ENCODE assay signal across 8 mouse cellular contexts in genomic region chr10:79925785-79926490, GRCm38 (mm10). TPM values are rescaled to one million over a fixed set of nuclear protein-coding genes. Genes with fewer than 3 reads are reported as not detected.
DNase-seq lines count a peak whose midpoint lies in the region; ATAC-seq and TF ChIP-seq lines count a peak whose summit lies in the region.

No protein-coding gene starts in this region.

- peaks cover 40% of the 10 kb centered on the region for H3K79me2 ChIP-seq in macrophage (ENCODE audit: inconsistent target)

- H3K36me3 ChIP-seq in kidney, embryonic 15.5 days, result peaks cover 6% of the 10 kb centered on the region
- H3K36me3 ChIP-seq in G1E (replicated peaks) (peaks cover 19% of the 10 kb centered on the region), macrophage (ENCODE audit: inconsistent target) (no peaks in the 10 kb centered on the region)
- H3K36me3 ChIP-seq in forebrain, embryonic 16.5 days (ENCODE audit: control insufficient read depth, insufficient read depth), result no peaks in the 10 kb centered on the region

- H3K4me3 ChIP-seq in kidney, embryonic 15.5 days (replicated peaks), result peak overlapping the region; percentile 100
- peak overlapping the region; percentile 95 for H3K4me3 ChIP-seq in G1E (ENCODE audit: low read depth, low read length)
- peak overlapping the region; percentile 97 for H3K4me3 ChIP-seq in forebrain, embryonic 16.5 days (replicated peaks; ENCODE audit: low read length)
- peak overlapping the region; percentile 82 for H3K4me3 ChIP-seq in macrophage (ENCODE audit: inconsistent target)

- DNase-seq in kidney, postnatal 25 days, result no peak
- no peak for DNase-seq in G1E (ENCODE audit: low spot score)
- peak; percentile 41 for DNase-seq in yolk sac, embryonic 10.5 days (ENCODE audit: low spot score)
- no peak for DNase-seq in urinary bladder, postnatal 4 days (ENCODE audit: low spot score in 2 of 2)

- peaks cover 27% of the 10 kb centered on the region for H3K27me3 ChIP-seq in kidney, embryonic 15.5 days
- no peaks in the 10 kb centered on the region; the same call in 1 of the 2 replicates for H3K27me3 ChIP-seq in G1E (ENCODE audit: insufficient read depth, low read length)
- peaks cover 25% of the 10 kb centered on the region for H3K27me3 ChIP-seq in forebrain, embryonic 16.5 days (replicated peaks; ENCODE audit: control insufficient read depth, insufficient read depth, low read length)

- no peaks in the 10 kb centered on the region for H3K9me3 ChIP-seq in kidney, embryonic 15.5 days (replicated peaks)
- peaks cover 9% of the 10 kb centered on the region for H3K9me3 ChIP-seq in G1E (replicated peaks)
- no peaks in the 10 kb centered on the region for H3K9me3 ChIP-seq in forebrain, embryonic 16.5 days (ENCODE audit: control insufficient read depth, low read length)

- peak overlapping the region; percentile 92 for H3K9ac ChIP-seq in kidney, embryonic 15.5 days
- peak overlapping the region; percentile 85 for H3K9ac ChIP-seq in forebrain, embryonic 16.5 days (replicated peaks; ENCODE audit: low read depth, low read length)

- peak overlapping the region; percentile 98 for H3K27ac ChIP-seq in kidney, embryonic 15.5 days
- H3K27ac ChIP-seq in forebrain, embryonic 16.5 days (ENCODE audit: low read length), result peak overlapping the region; percentile 81; the same call in 1 of the 2 replicates
- peak overlapping the region; percentile 91 for H3K27ac ChIP-seq in macrophage

- H3K4me2 ChIP-seq in kidney, embryonic 15.5 days, result peak overlapping the region; percentile 90
- H3K4me2 ChIP-seq in forebrain, embryonic 16.5 days (ENCODE audit: low read length), result peak overlapping the region; percentile 89

- peaks cover 61% of the 10 kb centered on the region for H3K4me1 ChIP-seq in kidney, embryonic 15.5 days
- peaks cover 47% of the 10 kb centered on the region for H3K4me1 ChIP-seq in G1E (ENCODE audit: insufficient read depth, low read depth, low read length)
- H3K4me1 ChIP-seq in forebrain, embryonic 16.5 days (replicated peaks; ENCODE audit: control insufficient read depth, insufficient read depth, low read length), result peaks cover 31% of the 10 kb centered on the region

- no peak for TF ChIP-seq CTCF in G1E (IDR thresholded peaks at IDR 0.05; ENCODE audit: low read depth, low read length)

- WGBS in kidney, embryonic 15.5 days, result 6% methylated on average over 15 of the region's 15 CpGs
- WGBS in forebrain, embryonic 16.5 days, result 8% methylated on average over 15 of the region's 15 CpGs
- 12% methylated on average over 11 of the region's 15 CpGs for WGBS in macrophage (ENCODE audit: missing documents)

- no peak for ATAC-seq in kidney, embryonic 15.5 days (replicated peaks; ENCODE audit: low FRiP score)
- no peak for ATAC-seq in G1E (ENCODE audit: extremely low read depth, insufficient number of reproducible peaks, low FRiP score, poor library complexity, severe bottlenecking)
- no peak; the same call in 1 of the 2 replicates for ATAC-seq in forebrain, embryonic 16.5 days
- no peak for ATAC-seq in monocyte, adult 5-6 weeks (replicated peaks; ENCODE audit: insufficient number of reproducible peaks, low FRiP score, low TSS enrichment, poor library complexity, severe bottlenecking)

RNA-seq across cellular contexts. Expression of gene Arid3a, which starts 0.9 kb away (rescaled TPM):
- polyA plus RNA-seq in kidney, embryonic 15.5 days (2015; fragmentation: Nextera tagmentation; extraction: Ambion mirVana), result 7.3 and 7.4 TPM in 2 replicates
- total RNA-seq in G1E (2014; fragmentation: Nextera tagmentation) (35.4 and 41.3 TPM in 2 replicates), G1E (2017) (32.8 and 35.1 TPM in 2 replicates)
- polyA plus RNA-seq in G1E (2012) (164 and 202 TPM in 2 replicates), macrophage (2018) (13.8 to 37.4 TPM (median 29.1 TPM) in 3 replicates)
- 2.4 and 3.5 TPM in 2 replicates for polyA plus RNA-seq in forebrain, embryonic 16.5 days (2015; fragmentation: Nextera tagmentation; extraction: Ambion mirVana)
- 10 to 100 TPM; 12.0 to 74.5 (median 35.1) TPM for total RNA-seq in macrophage (2018; cell fraction: chromatin; rRNA removed)
- total RNA-seq in macrophage (2018; cell fraction: cytosol; rRNA removed), result 10 to 100 TPM; 11.0 to 54.3 (median 34.8) TPM
- 10 to 100 TPM; 15.3 to 77.8 (median 34.3) TPM for total RNA-seq in macrophage (2018; cell fraction: nucleus; rRNA removed)
- total RNA-seq in monocyte, adult 5-6 weeks (2017), result 35.3 to 38.9 TPM (median 36.8 TPM) in 3 replicates

RNA-seq across cellular contexts. Expression of gene R3hdm4, which starts 4.9 kb away (rescaled TPM):
- 142 and 155 TPM in 2 replicates for polyA plus RNA-seq in kidney, embryonic 15.5 days (2015; fragmentation: Nextera tagmentation; extraction: Ambion mirVana)
- 118 and 134 TPM in 2 replicates for total RNA-seq in G1E (2014; fragmentation: Nextera tagmentation)
- total RNA-seq in G1E (2017), result 35.0 and 35.8 TPM in 2 replicates
- polyA plus RNA-seq in G1E (2012), result 185 and 203 TPM in 2 replicates
- polyA plus RNA-seq in forebrain, embryonic 16.5 days (2015; fragmentation: Nextera tagmentation; extraction: Ambion mirVana), result 289 and 309 TPM in 2 replicates
- 10 to 100 TPM; 11.2 to 75.4 (median 41.5) TPM for total RNA-seq in macrophage (2018; cell fraction: chromatin; rRNA removed)
- total RNA-seq in macrophage (2018; cell fraction: cytosol; rRNA removed), result 10 to 100 TPM; 42.1 to 70.3 (median 54.8) TPM
- 100 to 1,000 TPM in 1 of 26 experiments, 10 to 100 TPM in 25; 26.0 to 102 (median 57.5) TPM for total RNA-seq in macrophage (2018; cell fraction: nucleus; rRNA removed)
- polyA plus RNA-seq in macrophage (2018), result 41.6 to 61.5 TPM (median 54.4 TPM) in 3 replicates
- total RNA-seq in monocyte, adult 5-6 weeks (2017), result 23.4 to 53.8 TPM (median 35.4 TPM) in 3 replicates

RNA-seq across cellular contexts. Expression of gene Kiss1r, which starts 9.2 kb away (rescaled TPM):
- 0.71 and 1.2 TPM in 2 replicates for polyA plus RNA-seq in kidney, embryonic 15.5 days (2015; fragmentation: Nextera tagmentation; extraction: Ambion mirVana)
- total RNA-seq in G1E (2014; fragmentation: Nextera tagmentation) (0.30 and 0.39 TPM in 2 replicates), G1E (2017) (0.33 and 0.93 TPM in 2 replicates)
- polyA plus RNA-seq in G1E (2012) (0.33 and 0.56 TPM in 2 replicates), macrophage (2018) (0.27 to 0.89 TPM (median 0.30 TPM) in 3 replicates)
- 2.7 and 3.6 TPM in 2 replicates for polyA plus RNA-seq in forebrain, embryonic 16.5 days (2015; fragmentation: Nextera tagmentation; extraction: Ambion mirVana)
- 1 to 10 TPM in 18 of 26 experiments, under 1 TPM in 8; 0.40 to 4.9 (median 1.8) TPM for total RNA-seq in macrophage (2018; cell fraction: chromatin; rRNA removed)
- 1 to 10 TPM in 3 of 26 experiments, under 1 TPM in 23; 0.28 to 1.1 (median 0.59) TPM for total RNA-seq in macrophage (2018; cell fraction: cytosol; rRNA removed)
- 1 to 10 TPM in 20 of 26 experiments, under 1 TPM in 6; 0.36 to 5.2 (median 1.9) TPM for total RNA-seq in macrophage (2018; cell fraction: nucleus; rRNA removed)
- total RNA-seq in monocyte, adult 5-6 weeks (2017), result 0.39 TPM in 1 of 3 replicates, not detected in the others

RNA-seq across cellular contexts. Expression of gene Gm26602, which starts 15.3 kb away (rescaled TPM):
- 0.96 and 14.1 TPM in 2 replicates for polyA plus RNA-seq in kidney, embryonic 15.5 days (2015; fragmentation: Nextera tagmentation; extraction: Ambion mirVana)
- total RNA-seq in G1E (2014; fragmentation: Nextera tagmentation), result not detected in 2 replicates
- not detected in 2 replicates for total RNA-seq in G1E (2017)
- polyA plus RNA-seq in G1E (2012), result 0.41 and 1.0 TPM in 2 replicates
- polyA plus RNA-seq in forebrain, embryonic 16.5 days (2015; fragmentation: Nextera tagmentation; extraction: Ambion mirVana), result 17.7 and 36.3 TPM in 2 replicates
- not detected for total RNA-seq in macrophage (2018; cell fraction: chromatin; rRNA removed)
- not detected for total RNA-seq in macrophage (2018; cell fraction: cytosol; rRNA removed)
- not detected for total RNA-seq in macrophage (2018; cell fraction: nucleus; rRNA removed)
- 5.7 TPM in 1 of 3 replicates, not detected in the others for polyA plus RNA-seq in macrophage (2018)
- not detected in 3 replicates for total RNA-seq in monocyte, adult 5-6 weeks (2017)

RNA-seq across cellular contexts. Expression of gene Med16, which starts 17.2 kb away (rescaled TPM):
- polyA plus RNA-seq in kidney, embryonic 15.5 days (2015; fragmentation: Nextera tagmentation; extraction: Ambion mirVana), result 59.6 and 70.7 TPM in 2 replicates
- total RNA-seq in G1E (2014; fragmentation: Nextera tagmentation) (12.0 and 14.0 TPM in 2 replicates), G1E (2017) (10.4 and 12.2 TPM in 2 replicates)
- polyA plus RNA-seq in G1E (2012) (49.4 and 51.7 TPM in 2 replicates), macrophage (2018) (10.6 to 18.8 TPM (median 16.5 TPM) in 3 replicates)
- polyA plus RNA-seq in forebrain, embryonic 16.5 days (2015; fragmentation: Nextera tagmentation; extraction: Ambion mirVana), result 53.8 and 54.0 TPM in 2 replicates
- total RNA-seq in macrophage (2018; cell fraction: chromatin; rRNA removed), result 10 to 100 TPM in 22 of 26 experiments, 1 to 10 TPM in 4; 5.5 to 31.1 (median 17.1) TPM
- 10 to 100 TPM; 12.9 to 22.1 (median 16.4) TPM for total RNA-seq in macrophage (2018; cell fraction: cytosol; rRNA removed)
- 10 to 100 TPM in 24 of 26 experiments, 1 to 10 TPM in 2; 8.2 to 23.5 (median 14.9) TPM for total RNA-seq in macrophage (2018; cell fraction: nucleus; rRNA removed)
- total RNA-seq in monocyte, adult 5-6 weeks (2017), result 13.3 to 16.8 TPM (median 13.3 TPM) in 3 replicates
